Mouse (Mus musculus) cerebellum, postnatal 4 days (tissue): ENCODE results near the gene Mrps12.
A peak's percentile ranks its signal among the peaks of the same experiment; 100 is the strongest.

ENCODE experiments used
- DNase-seq, 2 experiments: peaks; one replicate each; pipeline ENCODE4 v3.0.0; 2022; ENCODE audit warnings: low spot score in 2 of 2, mixed read lengths in 1 of 2

Mrps12 gene

DNA sequence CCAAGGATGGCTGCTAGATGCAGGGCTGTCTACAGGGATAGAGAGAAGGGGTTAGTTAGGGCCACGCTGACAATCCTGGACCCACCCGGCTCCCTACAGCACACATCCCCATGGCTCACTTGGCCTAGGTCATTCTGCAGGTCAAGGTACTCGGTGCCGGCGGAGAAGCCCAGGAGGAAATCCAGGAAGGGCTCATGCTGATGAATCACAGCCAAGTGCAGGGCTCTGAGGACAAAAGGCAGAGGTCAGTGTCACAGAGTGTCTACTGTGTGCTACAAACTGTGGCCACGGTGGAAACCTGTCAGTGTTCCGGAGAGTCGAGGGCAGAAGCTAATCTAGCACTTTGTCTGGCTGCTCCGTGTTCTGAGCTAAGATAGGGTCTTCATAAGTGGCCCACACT, 20.3 kb upstream of the Mrps12 start:
- no peak for DNase-seq

DNA sequence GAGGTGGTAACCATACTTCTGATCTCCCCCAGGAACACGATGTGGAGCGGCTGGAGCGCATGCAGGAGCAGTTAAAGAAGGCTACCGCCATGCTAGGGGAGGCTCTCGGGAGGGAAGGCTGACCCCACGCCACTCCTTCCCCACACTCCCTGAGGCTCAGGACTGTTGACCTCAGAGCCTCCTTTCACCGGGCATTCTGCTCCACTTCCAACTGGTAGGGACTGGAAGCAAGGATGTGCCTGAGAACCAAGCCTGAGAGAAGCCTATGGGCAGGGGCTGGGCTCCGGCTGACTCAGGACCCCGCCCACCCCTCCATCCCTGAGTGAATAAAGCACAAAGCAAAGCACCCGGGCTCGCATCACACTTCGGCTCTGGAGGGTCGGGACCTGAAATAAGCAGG, 17.0 kb upstream of the Mrps12 start:
- no peak for DNase-seq

DNA sequence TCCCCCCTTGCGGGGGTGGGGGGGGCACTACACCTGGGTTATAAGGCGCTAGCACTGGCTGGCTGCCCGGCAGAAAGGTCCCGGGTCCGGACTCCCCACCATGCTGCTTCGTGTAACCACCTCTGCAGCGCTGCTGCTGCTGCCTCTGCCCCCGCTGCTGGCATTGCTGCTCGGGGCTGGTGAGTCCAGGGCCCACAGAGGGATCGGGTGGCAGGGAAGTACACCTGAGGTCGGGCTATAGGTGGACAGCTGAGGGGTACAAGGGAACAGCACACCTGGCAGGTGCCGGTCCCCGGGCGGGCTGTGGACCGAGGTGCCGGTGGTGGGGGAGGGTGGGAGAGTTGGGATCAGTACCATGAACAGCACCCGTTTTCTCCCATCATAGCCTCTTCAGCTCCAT, 14.5 kb upstream of the Mrps12 start, which contains the start of gene Ccer2:
Gene Ccer2 (plus strand): TSS at position 96 of the 400 bp plus-strand sequence.
- DNase-seq, result no peak

DNA sequence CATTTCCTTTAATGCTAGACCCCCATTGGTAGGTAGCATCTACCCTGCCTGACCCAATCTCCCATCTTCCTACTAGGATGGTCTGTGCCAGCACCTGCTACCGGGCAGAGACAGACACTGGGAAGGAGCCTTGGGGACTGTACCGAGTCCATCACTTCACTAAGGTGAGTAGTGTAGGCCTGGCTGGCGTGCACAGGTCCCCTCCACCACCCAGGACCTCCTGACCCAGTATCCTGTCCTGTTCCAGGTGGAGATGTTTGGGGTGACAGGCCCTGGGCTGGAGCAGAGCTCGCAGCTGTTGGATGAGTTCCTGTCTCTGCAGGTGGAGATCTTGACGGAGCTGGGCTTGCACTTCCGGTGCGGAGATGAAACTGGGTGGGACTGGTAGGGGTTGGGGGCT, 8.3 kb upstream of the Mrps12 start:
- no peak for DNase-seq

DNA sequence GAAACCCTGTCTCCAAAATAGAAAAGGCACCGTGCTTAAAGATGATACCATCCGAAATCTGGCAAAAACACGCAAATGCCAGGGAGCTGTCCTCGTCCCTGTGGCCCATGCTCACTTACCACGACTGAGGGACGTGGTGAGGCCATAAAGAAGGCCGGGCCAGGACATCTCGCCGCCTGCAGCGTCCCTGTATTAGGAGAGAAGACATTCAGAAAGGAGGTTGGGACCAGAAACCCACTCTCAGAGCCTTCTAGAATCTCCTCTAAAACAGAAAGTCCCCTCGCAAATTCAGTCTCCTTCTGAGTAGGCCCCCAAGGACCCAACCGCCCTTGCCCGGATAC, 282 bp downstream of the Mrps12 start:
- no peak for DNase-seq

DNA sequence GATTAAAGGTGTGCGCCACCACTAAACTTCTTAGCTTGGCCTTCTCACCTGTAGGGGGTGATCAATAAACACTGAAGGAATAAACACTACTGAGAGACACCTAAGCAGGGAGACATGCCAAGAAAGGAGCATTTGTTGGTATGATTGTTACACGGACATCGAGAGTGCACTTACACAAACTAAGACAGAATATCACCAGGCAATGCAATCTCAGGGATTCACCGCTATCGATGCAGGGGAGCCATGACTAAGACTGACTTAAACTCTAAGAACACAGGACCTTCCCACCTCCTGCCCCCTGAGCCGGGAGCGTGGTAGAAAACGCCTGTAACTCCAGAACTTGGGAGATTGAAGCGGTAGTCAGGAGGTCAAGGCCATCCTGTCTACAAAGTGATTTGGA, 671 bp downstream of the Mrps12 start:
- DNase-seq, result no peak

DNA sequence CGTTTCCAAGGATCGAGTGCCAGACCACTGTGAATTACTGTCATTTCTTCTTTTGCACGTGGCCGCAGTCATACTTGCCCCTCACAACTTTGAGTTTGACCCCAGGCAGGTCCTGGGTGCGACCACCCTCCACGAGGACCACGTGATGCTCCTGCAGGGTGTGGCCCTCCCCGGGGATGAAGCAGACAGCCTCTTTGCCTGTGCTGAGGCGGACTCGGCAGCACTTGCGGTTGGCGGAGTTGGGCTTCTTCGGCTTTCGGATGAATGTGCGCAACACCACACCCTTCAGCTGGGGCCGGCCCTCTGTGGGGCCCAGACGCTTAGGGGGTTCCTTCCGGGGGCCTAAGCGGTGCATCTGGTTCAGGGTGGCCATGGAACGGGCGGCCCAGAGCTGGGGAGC, 1.8 kb downstream of the Mrps12 start:
- DNase-seq, result no peak

DNA sequence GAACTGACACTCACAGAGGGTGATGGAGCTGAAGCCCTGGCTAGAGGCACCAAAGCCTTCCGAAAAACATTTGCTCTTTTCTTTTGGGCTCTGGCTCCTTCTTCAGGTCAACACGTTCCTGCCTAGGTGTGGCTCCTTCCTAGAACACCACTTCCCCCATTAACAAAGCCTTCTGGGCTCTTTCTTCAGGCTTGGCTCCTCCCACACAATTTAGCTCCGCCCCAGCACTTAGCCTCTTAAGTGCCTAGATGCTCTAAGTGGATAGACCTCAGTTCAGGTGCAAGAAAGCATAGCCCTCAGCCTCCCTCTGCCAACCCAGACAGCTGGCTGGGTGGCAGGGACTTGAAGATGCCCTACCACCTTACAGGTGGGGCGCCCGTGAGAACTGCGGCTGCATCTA, 5.9 kb downstream of the Mrps12 start:
- no peak for DNase-seq

DNA sequence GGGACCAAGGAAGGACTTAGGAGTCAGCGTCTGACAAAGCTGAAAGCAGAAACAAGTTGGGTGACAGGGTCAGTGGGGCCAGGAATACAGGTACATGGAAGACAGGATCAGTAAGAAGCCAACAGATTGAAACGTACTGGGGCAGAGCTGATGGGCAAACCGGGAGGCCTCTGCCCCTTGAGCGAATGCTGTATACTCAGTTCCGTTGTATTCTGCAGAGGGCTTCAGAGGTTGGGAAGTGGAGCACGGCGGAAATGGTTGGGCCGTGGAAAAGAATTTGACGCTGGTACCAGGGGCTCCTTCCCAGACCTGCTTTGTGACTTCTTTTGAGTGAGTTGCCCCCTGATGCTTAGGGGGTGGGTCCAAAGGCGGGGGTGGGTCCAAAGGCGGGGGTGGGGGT, 8.4 kb downstream of the Mrps12 start:
- DNase-seq, result no peak

DNA sequence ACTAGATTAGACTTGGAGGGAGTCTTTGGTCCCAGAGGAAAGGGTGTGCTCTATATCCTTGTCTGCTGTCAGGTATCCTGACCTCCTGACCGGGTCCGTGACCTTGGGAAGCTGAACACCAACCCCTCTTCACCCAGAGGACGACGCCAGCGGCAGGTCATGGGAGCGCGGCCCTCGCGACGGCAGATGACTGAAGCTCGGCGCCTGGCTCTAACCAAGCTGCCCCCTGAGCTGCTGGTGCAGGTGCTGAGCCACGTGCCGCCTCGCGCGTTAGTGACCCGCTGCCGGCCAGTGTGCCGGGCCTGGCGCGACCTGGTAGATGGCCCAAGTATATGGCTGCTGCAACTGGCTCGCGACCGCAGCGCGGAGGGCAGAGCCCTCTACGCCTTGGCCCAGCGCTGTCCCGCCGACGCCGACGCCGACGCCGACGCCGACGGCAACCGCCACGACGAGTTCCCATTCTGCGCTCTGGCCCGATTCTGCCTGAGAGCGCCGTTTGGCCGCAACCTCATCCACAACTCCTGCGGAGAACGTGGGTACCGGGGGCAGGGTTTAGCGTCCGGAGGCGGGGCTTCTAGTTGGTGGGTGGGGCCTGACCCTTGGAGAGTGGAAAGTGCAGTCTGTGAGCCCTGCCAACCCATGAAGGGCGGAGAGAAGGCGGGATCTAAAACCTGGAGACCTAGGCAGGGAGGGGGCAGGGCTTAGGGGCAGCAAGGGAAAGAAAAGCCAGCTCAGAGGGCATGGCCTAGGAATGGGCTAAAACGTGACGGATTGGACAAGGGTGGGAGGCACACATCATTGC, 9.1 kb downstream of the Mrps12 start:
- DNase-seq, result peak; percentile 41 to 47

DNA sequence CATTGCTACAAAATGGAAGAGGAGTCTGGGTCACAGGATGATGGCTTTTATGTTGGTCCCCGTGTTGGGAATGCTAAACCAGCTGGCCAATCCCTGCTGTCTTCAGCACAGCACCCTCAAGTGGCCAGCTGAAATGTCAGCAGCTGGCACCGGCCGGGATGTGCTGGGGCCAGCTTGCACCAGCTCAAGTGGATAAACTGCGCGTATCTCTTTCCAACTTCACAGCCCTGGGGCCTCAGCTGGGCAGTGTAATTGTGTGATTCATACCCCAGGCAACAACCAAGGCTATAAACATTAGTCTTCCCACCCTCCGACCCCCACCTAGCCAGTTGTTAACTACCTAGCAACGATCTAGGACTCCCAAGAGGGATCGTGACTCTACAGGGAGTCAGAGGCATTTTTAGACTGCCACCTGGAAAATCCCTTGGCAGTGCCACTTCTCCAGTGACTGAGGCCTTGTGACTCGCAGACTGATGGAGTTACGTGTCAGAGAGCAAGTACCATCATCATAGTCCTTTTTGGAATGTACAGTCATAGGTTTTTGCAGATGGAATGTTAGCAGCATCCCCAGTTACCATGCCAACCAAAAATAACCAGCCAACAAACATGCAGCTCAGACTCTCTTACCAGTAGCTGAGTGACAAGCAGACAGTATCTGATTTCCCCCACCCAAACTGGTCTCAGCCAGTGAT, 13.8 kb downstream of the Mrps12 start:
- DNase-seq, result peak in 1 of 2 experiments; percentile 39

DNA sequence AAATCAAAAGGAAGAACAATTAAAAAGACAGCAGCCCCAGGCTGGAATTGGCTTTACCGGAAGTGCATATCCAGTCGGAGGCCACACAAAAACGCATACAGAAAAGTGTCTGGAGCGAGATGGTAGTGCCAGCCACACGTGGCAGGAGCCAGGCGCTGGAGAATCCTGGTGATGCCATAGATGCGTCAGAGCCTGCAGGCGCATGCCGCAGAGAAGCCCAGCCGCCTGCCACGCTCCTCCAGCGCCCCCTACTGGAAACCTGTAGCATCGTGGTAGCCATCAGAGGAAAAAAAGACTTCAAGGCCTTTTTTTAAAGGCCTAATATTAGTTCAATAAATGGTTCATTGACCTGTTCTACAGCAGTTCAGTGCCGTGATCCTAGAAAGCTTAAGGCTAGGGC, 15.0 kb downstream of the Mrps12 start:
- peak; percentile 68 to 84 for DNase-seq

DNA sequence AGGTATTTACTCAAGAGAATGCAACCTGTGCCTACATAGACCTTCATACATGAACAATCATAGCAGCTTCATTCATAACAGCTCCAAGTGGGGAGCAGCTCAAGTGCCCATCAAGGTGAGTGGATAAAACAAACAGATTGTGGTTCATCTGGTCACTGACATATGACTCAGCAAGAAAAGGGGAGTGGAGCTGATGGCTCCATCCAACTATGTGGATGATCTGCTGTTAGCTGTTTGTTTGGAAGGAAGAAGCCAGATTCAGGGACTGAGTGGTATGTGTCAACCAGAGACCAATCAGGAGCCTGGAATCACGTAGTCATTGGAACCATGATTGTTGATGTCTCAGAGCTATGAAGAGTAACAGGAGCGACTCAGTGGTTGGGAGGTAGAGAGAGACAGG, 17.0 kb downstream of the Mrps12 start:
- DNase-seq, result no peak

DNA sequence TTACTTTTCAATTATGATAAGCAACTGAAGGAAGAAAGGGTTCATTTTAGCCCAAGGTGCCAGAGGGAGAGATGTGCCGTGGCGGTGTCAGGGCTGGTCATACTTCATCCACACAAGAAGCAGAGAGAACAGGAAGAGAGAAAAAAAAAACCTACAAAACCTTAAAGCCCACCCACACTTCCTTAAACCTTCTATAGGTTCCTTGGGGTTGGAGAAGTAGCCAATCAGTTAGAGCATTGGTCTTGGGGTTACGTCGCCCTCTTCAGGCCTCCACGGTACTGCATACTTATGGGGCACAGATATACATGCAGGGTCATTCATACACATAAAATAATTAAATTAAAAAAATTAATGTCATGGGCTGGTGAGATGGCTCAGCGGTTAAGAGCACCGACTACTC, 19.5 kb downstream of the Mrps12 start:
- DNase-seq, result no peak

DNA sequence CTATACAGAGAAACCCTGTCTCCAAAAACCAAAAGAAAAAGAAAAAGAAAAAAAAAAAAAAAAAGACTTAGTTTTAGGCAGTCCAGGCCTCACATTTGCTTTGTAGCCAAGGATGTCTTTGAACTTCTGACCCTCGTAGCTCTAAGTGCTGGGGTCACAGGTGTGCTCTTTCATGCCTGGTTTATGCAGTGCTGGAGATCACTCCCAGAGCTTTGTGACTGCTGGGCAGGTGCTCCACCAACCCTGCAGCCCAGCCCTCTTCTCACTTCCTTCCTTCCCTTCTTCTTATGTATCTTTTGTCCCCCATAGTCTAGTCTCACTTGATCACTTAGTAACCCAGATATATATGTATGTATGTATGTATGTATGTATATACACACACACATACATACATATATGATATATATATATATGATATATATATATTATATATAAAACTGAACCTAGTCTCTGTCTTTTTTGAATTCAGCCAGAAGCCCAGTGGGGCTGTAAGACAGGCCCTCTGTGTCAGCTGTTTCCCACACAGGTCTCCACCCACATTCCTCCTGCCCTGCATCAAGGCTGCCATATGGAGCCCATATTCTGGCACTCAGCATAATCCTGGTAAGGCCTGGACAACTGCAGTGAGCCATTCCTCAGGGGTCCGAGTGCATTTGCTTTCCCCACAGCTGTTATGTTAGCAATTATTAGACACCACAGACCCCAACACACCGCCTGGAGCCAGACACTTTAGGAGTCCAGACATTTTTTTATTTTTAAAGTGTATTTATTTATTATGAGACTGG, 20.7 kb downstream of the Mrps12 start:
- no peak for DNase-seq

DNA sequence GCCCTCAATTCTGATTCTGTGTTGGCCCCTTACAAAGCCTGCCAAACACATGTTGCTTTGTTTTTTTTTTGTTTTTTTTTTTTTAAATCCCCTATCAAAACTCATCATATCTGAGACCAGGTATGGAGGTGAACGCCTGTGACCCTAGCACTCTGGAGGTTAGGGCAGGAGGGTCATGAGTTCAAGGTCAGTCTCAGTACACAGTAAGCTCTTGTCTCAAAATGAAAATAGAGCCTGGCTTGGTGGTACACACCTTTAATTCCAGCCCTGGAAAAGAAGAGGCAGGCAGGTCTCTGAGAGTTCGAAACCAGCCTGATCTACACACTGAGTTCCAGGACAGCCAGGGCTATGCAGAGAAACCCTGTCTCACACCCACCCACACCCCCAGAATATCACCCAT, 22.0 kb downstream of the Mrps12 start:
- DNase-seq, result no peak

DNA sequence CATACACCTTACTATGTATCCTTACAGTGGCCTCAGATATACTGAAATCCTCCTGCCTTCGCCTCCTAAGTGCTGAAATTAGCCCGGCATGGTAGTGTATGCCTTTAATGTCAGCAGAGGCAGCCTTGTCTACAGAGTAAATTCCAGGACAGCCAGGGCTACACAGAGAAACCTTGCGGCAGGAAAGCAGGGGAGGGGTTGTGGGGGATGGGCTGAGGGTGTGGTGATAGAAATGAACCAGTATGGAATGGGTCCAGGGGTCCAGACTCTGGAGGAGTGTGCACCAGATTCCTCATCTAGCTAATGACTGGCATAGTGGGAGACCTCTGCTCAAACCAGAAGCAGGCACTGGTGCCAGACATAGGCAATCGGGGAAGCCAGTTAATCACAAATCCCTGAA, 22.5 kb downstream of the Mrps12 start:
- DNase-seq, result no peak

DNA sequence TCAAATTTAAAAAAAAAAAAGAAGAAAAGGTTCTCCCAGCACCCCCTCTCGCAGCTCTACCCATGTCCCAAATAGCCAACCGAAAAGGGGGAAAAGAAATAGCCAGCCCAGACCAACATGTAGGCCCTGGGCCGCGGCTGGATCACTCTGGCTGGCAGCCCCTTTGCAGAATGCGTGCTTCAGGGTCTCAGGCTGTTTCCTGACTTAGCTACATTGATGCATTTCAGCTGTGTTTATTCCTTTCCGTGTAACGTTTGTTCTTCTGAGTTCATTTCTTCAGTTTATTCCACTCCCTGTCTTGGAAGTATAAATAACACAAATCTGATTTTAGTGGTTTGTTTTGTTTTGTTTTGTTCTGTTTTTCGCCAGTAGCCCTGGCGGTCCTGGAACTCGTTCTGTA, 23.9 kb downstream of the Mrps12 start:
- DNase-seq, result no peak

DNA sequence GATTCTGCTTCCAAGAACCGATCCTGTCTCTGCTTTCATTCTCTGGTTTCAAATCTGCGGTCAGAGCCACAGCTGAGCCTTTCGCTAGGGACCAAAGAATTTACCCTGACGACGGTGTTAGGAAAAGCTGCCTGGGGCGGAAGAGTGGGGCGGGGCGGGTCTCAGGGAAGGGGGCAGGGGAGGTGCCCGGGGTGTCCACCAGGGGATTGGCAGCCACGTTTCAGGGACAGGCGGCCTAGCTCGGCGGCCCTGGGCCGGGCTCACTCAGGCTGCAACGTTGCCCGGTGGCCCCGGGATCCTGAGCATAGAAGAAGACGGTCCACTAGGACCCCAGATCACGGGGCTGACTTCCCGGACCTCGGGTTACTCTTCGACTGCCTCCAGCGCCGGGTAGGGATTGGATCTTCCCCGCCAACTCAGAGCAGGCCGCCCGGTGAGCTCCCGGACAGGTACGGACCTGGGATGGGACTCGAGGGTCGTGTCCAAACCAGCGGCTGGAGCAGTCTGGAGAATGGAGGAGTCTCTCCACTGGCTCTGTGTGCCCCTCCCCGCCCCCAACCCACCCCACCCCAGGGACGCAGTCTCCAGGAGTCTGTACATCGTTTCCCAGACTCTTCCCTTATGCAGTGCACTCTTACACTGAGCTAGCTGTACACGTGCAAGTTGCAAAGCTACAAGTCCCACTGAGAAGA, 24.9 kb downstream of the Mrps12 start, which contains the start of gene Fbxo17:
Gene Fbxo17 (plus strand): TSS at position 215 of the 692 bp plus-strand sequence.
- DNase-seq, result peak in 1 of 2 experiments; percentile 27

DNA sequence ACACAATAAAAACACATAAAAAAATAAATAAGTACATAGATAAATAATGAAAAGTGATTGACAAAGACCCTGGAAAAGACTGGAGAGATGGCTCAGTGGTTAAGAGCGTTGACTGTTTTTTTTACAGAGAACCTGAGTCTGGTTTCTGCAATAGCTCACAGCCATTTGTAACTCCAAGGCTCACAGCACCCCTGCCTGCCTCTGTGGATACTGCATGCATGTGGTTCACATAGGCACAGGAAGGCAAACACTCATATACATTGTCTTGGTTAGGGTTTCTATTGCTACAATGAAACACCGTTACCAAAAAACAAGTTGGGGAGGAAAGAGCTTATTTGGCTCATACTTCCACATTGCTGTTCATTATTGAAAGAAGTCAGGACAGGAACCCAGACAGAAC, 26.0 kb downstream of the Mrps12 start:
- no peak for DNase-seq

DNA sequence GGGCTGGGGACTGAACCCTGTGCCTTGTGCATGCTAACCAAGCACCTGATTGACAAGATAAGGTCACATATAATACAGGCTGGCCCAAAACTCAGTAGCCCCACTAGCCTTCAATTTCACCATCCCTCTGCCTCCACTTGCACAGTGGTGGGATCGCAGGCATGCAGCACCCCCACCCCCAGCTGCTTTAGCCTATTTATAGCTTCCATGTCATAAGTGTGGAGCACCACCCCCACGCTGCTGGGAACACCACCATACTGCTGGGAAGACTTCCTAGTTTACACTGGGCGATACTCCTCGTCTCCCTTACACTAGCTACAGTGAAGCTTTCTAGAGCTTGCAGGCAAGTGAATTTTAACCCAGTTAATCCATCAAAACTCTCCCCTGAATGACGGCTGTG, 27.0 kb downstream of the Mrps12 start:
- no peak for DNase-seq

DNA sequence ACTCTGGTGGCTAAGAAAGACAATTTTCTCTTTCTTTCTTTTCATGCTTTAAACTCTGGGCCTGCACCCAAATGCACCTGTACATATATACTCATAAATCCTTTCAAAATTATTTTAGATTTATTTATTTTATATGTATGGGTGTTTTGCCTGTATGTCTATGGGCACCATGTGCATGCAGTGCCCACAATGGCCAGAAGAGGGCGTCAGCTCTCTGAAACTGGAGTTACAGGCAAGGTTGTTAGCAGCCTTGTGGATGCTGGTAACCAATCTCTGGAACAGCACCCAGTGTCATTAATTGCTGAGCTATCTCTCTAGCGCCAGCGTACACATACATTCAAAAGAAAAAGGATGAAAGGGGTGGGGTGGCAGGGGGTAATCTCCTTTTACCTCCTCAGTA, 30.7 kb downstream of the Mrps12 start:
- DNase-seq, result no peak
